Mouse (Mus musculus) heart, embryonic 13.5 days (tissue): ENCODE measurements around the gene Lsamp. TPM values are rescaled to one million over a fixed set of nuclear protein-coding genes. Genes with fewer than 3 reads are reported as not detected.

Source experiments
- ATAC-seq: fragments of 200-750 bp; cut with Nextera tagmentation; 2 replicates; pipeline ENCODE4 v1.8.0; 2017; ENCODE audit warnings: moderate TSS enrichment; ENCODE audit not compliant: insufficient number of reproducible peaks, low FRiP score, low TSS enrichment; ENCODE audit errors: extremely low read depth
- H3K27ac ChIP-seq: fragments of 300-500 bp; sonication (generic); replicated peaks from 2 replicates; pipeline ENCODE4 v1.5.1; 2015; ENCODE audit warnings: moderate library complexity, mild to moderate bottlenecking, inconsistent platforms
- H3K27me3 ChIP-seq: fragments of 300-500 bp; sonication (generic); replicated peaks from 2 replicates; pipeline ENCODE4 v1.6.1; 2015; ENCODE audit warnings: mild to moderate bottlenecking, inconsistent platforms
- H3K36me3 ChIP-seq: fragments of 300-500 bp; sonication (generic); 2 replicates; pipeline ENCODE4 v1.6.1; 2015; ENCODE audit warnings: mild to moderate bottlenecking, inconsistent platforms
- H3K4me1 ChIP-seq: fragments of 300-500 bp; sonication (generic); 2 replicates; pipeline ENCODE4 v1.6.1; 2015; ENCODE audit warnings: inconsistent platforms
- H3K4me2 ChIP-seq: fragments of 300-500 bp; sonication (generic); 2 replicates; pipeline ENCODE4 v1.6.1; 2015; ENCODE audit warnings: inconsistent platforms, mild to moderate bottlenecking, moderate library complexity
- H3K4me3 ChIP-seq: fragments of 300-500 bp; sonication (generic); 2 replicates; pipeline ENCODE4 v1.5.1; 2015; ENCODE audit warnings: moderate library complexity, mild to moderate bottlenecking, inconsistent platforms
- H3K9ac ChIP-seq: fragments of 300-500 bp; sonication (generic); 2 replicates; pipeline ENCODE4 v1.6.1; 2015; ENCODE audit warnings: inconsistent platforms, mild to moderate bottlenecking, moderate library complexity
- H3K9me3 ChIP-seq: fragments of 300-500 bp; sonication (generic); 2 replicates; pipeline ENCODE4 v1.6.1; 2016; ENCODE audit warnings: inconsistent platforms
- WGBS: fragments of 180-500 bp; shearing (Covaris S2); methylation state at CpG from one replicate; pipeline ENCODE4 v1.1.7; 2015; ENCODE audit warnings: mixed read lengths; 5-methylcytosine and 5-hydroxymethylcytosine counted together
- polyA plus RNA-seq: library from polyadenylated mRNA; unstranded; fragments of >200 nt; fragmentation: Nextera tagmentation; extraction: Ambion mirVana; gene quantifications from 2 replicates; pipeline ENCODE4 v1.2.1, GENCODE M21; 2015

Gene Lsamp
- polyA plus RNA-seq, 1 experiment from 2014 or later: 1.1 TPM

GRCm38 (mm10) chr16:40891338-40891737 is 907.2 kb downstream of the Lsamp start:
- no peak overlapping the region for H3K27ac ChIP-seq
- no peaks in the 10 kb centered on the region for H3K36me3 ChIP-seq
- H3K9me3 ChIP-seq: no peaks in the 10 kb centered on the region
- WGBS: 31% methylated on average over 7 of the region's 7 CpGs
- peaks cover 4% of the 10 kb centered on the region; the same call in 1 of the 2 replicates for H3K4me1 ChIP-seq
- H3K9ac ChIP-seq: no peak overlapping the region
- H3K4me2 ChIP-seq: 0 out of 2 replicates have a peak overlapping the region, but pooled peaks have one; percentile 9
- no peak overlapping the region for H3K4me3 ChIP-seq
- no peaks in the 10 kb centered on the region for H3K27me3 ChIP-seq
- ATAC-seq: no peak

GRCm38 (mm10) chr16:40897768-40898327 is 913.7 kb downstream of the Lsamp start:
- Histone ChIP-seq H3K9ac (no peak overlapping the region), H3K27ac (no peak overlapping the region), H3K36me3 (no peaks in the 10 kb centered on the region), H3K4me3 (no peak overlapping the region), H3K4me2 (no peak overlapping the region), H3K9me3 (no peaks in the 10 kb centered on the region), H3K4me1 (no peaks in the 10 kb centered on the region), H3K27me3 (no peaks in the 10 kb centered on the region)
- ATAC-seq: no peak
- WGBS: 65% methylated on average over 4 of the region's 4 CpGs

GRCm38 (mm10) chr16:40907892-40908291 is 923.7 kb downstream of the Lsamp start:
- H3K4me2 ChIP-seq: no peak overlapping the region
- H3K4me1 ChIP-seq: no peaks in the 10 kb centered on the region
- no peak for ATAC-seq
- H3K27me3 ChIP-seq: no peaks in the 10 kb centered on the region
- H3K9ac ChIP-seq: no peak overlapping the region
- H3K27ac ChIP-seq: no peak overlapping the region
- H3K36me3 ChIP-seq: no peaks in the 10 kb centered on the region
- H3K9me3 ChIP-seq: no peaks in the 10 kb centered on the region
- no peak overlapping the region for H3K4me3 ChIP-seq
- WGBS: 64% methylated on average over 1 of the region's 1 CpGs

- H3K27ac ChIP-seq: no peak overlapping the region
- H3K36me3 ChIP-seq: no peaks in the 10 kb centered on the region
- no peak overlapping the region for H3K4me2 ChIP-seq
- WGBS: 73% methylated on average over 2 of the region's 2 CpGs
- no peak overlapping the region for H3K4me3 ChIP-seq
- H3K4me1 ChIP-seq: no peaks in the 10 kb centered on the region
- H3K27me3 ChIP-seq: no peaks in the 10 kb centered on the region
- ATAC-seq: no peak
- no peak overlapping the region for H3K9ac ChIP-seq
- H3K9me3 ChIP-seq: no peaks in the 10 kb centered on the region
Observed at GRCm38 (mm10) chr16:40914141-40914540, 930.0 kb downstream of the Lsamp start.

- H3K27me3 ChIP-seq: no peaks in the 10 kb centered on the region
- H3K4me2 ChIP-seq: no peak overlapping the region
- H3K36me3 ChIP-seq: no peaks in the 10 kb centered on the region
- H3K27ac ChIP-seq: no peak overlapping the region
- no peak for ATAC-seq
- no peak overlapping the region for H3K9ac ChIP-seq
- 82% methylated on average over 4 of the region's 4 CpGs for WGBS
- H3K4me1 ChIP-seq: no peaks in the 10 kb centered on the region
- no peaks in the 10 kb centered on the region for H3K9me3 ChIP-seq
- no peak overlapping the region for H3K4me3 ChIP-seq
Observed at GRCm38 (mm10) chr16:40930596-40930995, 946.4 kb downstream of the Lsamp start.

- no peak overlapping the region for H3K9ac ChIP-seq
- no peak overlapping the region for H3K4me3 ChIP-seq
- no peaks in the 10 kb centered on the region for H3K27me3 ChIP-seq
- H3K9me3 ChIP-seq: no peaks in the 10 kb centered on the region
- no peaks in the 10 kb centered on the region for H3K4me1 ChIP-seq
- no peaks in the 10 kb centered on the region for H3K36me3 ChIP-seq
- no peak overlapping the region for H3K27ac ChIP-seq
- WGBS: 73% methylated on average over 3 of the region's 3 CpGs
- ATAC-seq: no peak
- no peak overlapping the region for H3K4me2 ChIP-seq
Observed at GRCm38 (mm10) chr16:40942266-40942665, 958.1 kb downstream of the Lsamp start.

GRCm38 (mm10) chr16:40945834-40946233 is 961.7 kb downstream of the Lsamp start:
- ATAC-seq: no peak
- WGBS: 40% methylated on average over 1 of the region's 1 CpGs
- Histone ChIP-seq H3K4me2 (no peak overlapping the region), H3K27ac (no peak overlapping the region), H3K9ac (no peak overlapping the region), H3K4me3 (no peak overlapping the region), H3K9me3 (no peaks in the 10 kb centered on the region), H3K36me3 (no peaks in the 10 kb centered on the region), H3K27me3 (no peaks in the 10 kb centered on the region), H3K4me1 (no peaks in the 10 kb centered on the region)

GRCm38 (mm10) chr16:40948013-40948412 is 963.9 kb downstream of the Lsamp start:
- Histone ChIP-seq H3K4me2 (no peak overlapping the region), H3K27ac (no peak overlapping the region), H3K9ac (no peak overlapping the region), H3K9me3 (no peaks in the 10 kb centered on the region), H3K36me3 (no peaks in the 10 kb centered on the region), H3K27me3 (no peaks in the 10 kb centered on the region), H3K4me1 (no peaks in the 10 kb centered on the region), H3K4me3 (no peak overlapping the region)
- no peak for ATAC-seq

GRCm38 (mm10) chr16:40959211-40959610 is 975.0 kb downstream of the Lsamp start:
- Histone ChIP-seq H3K4me1 (peaks cover 4% of the 10 kb centered on the region), H3K9me3 (no peaks in the 10 kb centered on the region), H3K9ac (no peak overlapping the region), H3K27ac (no peak overlapping the region), H3K36me3 (no peaks in the 10 kb centered on the region), H3K4me3 (no peak overlapping the region), H3K27me3 (no peaks in the 10 kb centered on the region), H3K4me2 (no peak overlapping the region)
- no peak for ATAC-seq
- WGBS: 49% methylated on average over 2 of the region's 2 CpGs

- Histone ChIP-seq H3K9ac (no peak overlapping the region), H3K36me3 (no peaks in the 10 kb centered on the region), H3K4me1 (peaks cover 4% of the 10 kb centered on the region), H3K9me3 (no peaks in the 10 kb centered on the region), H3K27me3 (no peaks in the 10 kb centered on the region), H3K27ac (no peak overlapping the region), H3K4me3 (no peak overlapping the region), H3K4me2 (no peak overlapping the region)
- WGBS: 92% methylated on average over 1 of the region's 1 CpGs
- ATAC-seq: no peak
Observed at GRCm38 (mm10) chr16:40960586-40960985, 976.4 kb downstream of the Lsamp start.

GRCm38 (mm10) chr16:40968088-40968860 is 984.1 kb downstream of the Lsamp start:
- Histone ChIP-seq H3K4me1 (0 out of 2 replicates have a peak, but pooled peaks cover 3% of the 10 kb centered on the region), H3K4me2 (peak overlapping the region; percentile 62), H3K27me3 (no peaks in the 10 kb centered on the region), H3K9me3 (no peaks in the 10 kb centered on the region), H3K9ac (peak overlapping the region; percentile 15), H3K4me3 (peak overlapping the region; percentile 31), H3K27ac (no peak overlapping the region), H3K36me3 (no peaks in the 10 kb centered on the region)
- ATAC-seq: no peak
- WGBS: 26% methylated on average over 17 of the region's 17 CpGs

GRCm38 (mm10) chr16:40971382-40971781 is 987.2 kb downstream of the Lsamp start:
- no peak for ATAC-seq
- no peak overlapping the region for H3K4me3 ChIP-seq

More at GRCm38 (mm10) chr16:40971382-40971781, 987.2 kb downstream of the Lsamp start:
- H3K27ac ChIP-seq: no peak overlapping the region
- H3K36me3 ChIP-seq: no peaks in the 10 kb centered on the region
- no peak overlapping the region for H3K4me2 ChIP-seq
- 0 out of 2 replicates have a peak, but pooled peaks cover 3% of the 10 kb centered on the region for H3K4me1 ChIP-seq
- H3K27me3 ChIP-seq: no peaks in the 10 kb centered on the region
- no peak overlapping the region for H3K9ac ChIP-seq
- no peaks in the 10 kb centered on the region for H3K9me3 ChIP-seq
- WGBS: 54% methylated on average over 3 of the region's 3 CpGs
